Mouse (Mus musculus) left cerebral cortex, postnatal 10 days (tissue): ENCODE measurements around the gene Dcun1d3. TPM values are rescaled to one million over a fixed set of nuclear protein-coding genes. Genes with fewer than 3 reads are reported as not detected.

Source experiments
- DNase-seq, 2 experiments: peaks; one replicate each; pipeline ENCODE4 v3.0.0; 2021 to 2022; ENCODE audit warnings: low spot score in 2 of 2, mixed read lengths in 1 of 2; ENCODE audit errors: extremely low spot score in 1 of 2
- intact Hi-C: fragments of 180-260 bp; cut with DNase I; formaldehyde crosslinking; loops from one replicate; pipeline ENCODE4 v1.15.1; 2025
- total RNA-seq, 2 experiments: library from RNA; stranded (reverse); gene quantifications; 2 replicates each; pipeline ENCODE4 v1.2.3; 2021

Dcun1d3 gene
- total RNA-seq, 2 experiments from 2014 or later = 19.5 to 26.5 TPM

DNA sequence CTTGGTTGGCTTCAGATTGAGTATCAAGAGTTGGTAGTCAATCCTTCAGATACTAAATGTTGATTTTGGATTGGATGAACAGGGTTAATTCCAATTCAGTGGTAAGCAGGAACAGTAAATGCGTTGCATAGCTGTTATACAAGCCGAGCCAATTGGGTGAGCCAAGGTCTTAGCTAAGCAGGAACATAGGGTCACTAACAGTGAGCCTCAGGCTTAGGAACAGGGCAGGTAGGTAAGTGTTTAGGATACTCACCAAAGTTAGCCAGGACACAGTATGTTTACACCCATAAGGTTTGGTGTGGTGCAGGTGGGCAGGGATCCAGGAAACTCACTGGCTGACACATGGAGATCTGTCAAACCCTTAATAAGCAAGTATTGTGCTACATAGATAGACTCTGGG is 48.7 kb downstream of the Dcun1d3 start:
- intact Hi-C loops = loop anchor here (5.0 kb wide), 2 partner anchors 250 to 355 kb away; partner anchors contain the start of genes Abca14, Crym and Dnah3
- DNase-seq = no peak

GRCm38 (mm10) chr7:119845541-119845940 is 50.6 kb downstream of the Dcun1d3 start:
- no peak for DNase-seq
- intact Hi-C loops = loop anchor here (5.0 kb wide), 2 partner anchors 252 to 357 kb away; partner anchors contain the start of genes Abca14, Crym and Dnah3

- intact Hi-C loops = no loop called here
- DNase-seq = no peak
Observed at GRCm38 (mm10) chr7:119841820-119842449, 54.2 kb downstream of the Dcun1d3 start.

GRCm38 (mm10) chr7:119835996-119836777 is 59.9 kb downstream of the Dcun1d3 start:
- intact Hi-C loops = no loop called here

GRCm38 (mm10) chr7:119835371-119835770 is 60.7 kb downstream of the Dcun1d3 start:
- no peak for DNase-seq
- intact Hi-C loops = no loop called here

More at GRCm38 (mm10) chr7:119835996-119836777, 59.9 kb downstream of the Dcun1d3 start:
- DNase-seq = no peak

DNA sequence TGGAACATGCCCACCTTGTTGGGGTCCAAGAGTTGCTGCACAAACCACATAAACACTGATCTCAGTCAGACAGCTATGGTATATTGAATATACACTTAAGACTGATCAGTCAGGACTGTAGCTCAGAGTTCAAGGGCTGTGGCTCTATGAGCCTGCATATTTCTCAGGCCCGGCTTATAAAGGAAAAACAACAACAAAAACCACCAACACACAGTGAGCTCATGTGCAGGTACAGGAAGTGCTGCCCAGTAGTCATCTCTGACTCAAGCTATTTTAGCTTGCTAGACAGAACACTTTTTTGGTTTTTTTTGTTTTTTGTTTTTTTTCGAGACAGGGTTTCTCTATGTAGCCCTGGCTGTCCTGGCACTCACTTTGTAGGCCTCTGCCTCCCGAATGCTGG is 87.4 kb downstream of the Dcun1d3 start:
- intact Hi-C loops = no loop called here

DNA sequence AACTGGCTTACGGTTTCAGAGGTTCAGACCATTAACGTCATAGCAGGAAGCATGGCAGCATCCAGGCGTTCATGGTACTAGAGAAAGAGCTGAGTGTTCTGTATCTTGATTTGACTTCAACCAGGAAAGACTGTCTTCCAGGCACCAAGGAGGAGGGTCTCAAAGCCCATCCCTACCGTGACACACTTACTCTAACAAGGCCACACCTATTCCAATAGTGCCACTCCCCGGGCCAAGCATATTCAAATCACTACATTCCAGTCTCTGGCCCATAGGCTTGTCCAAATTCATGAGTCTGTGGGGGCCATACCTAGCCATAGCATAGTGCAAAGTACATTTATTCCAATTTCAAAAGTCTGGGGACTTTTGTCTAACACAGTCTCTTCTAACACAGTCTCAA is 88.7 kb downstream of the Dcun1d3 start:
- intact Hi-C loops = no loop called here
- no peak for DNase-seq

More for the DNA sequence above, 87.4 kb downstream of the Dcun1d3 start:
- no peak for DNase-seq

Other genes starting within 250 kb of the Dcun1d3 start
- gene Acsm4, start 206.3 kb downstream of the Dcun1d3 start, total RNA-seq = not detected
- 10 to 100 TPM; 42.0 to 43.7 TPM for gene Thumpd1, start 175.5 kb downstream of the Dcun1d3 start, total RNA-seq
- not detected for gene Acsm3, start 135.4 kb downstream of the Dcun1d3 start, total RNA-seq
- gene Rexo5, start 102.3 kb downstream of the Dcun1d3 start, total RNA-seq = 1 to 10 TPM; 1.2 to 2.6 TPM
- gene Eri2, start 102.2 kb downstream of the Dcun1d3 start, total RNA-seq = 1 to 10 TPM; 8.7 to 9.0 TPM
- 10 to 100 TPM in 1 of 2 experiments, 1 to 10 TPM in 1; 9.0 to 10.6 TPM for gene Lyrm1, start 437 bp downstream of the Dcun1d3 start, total RNA-seq
- under 1 TPM in 1 of 2 experiments, not detected in 1; 0.15 TPM for gene Dnah3, start 199.0 kb upstream of the Dcun1d3 start, total RNA-seq
- gene Tmem159, start 206.1 kb upstream of the Dcun1d3 start, total RNA-seq = 10 to 100 TPM in 1 of 2 experiments, 1 to 10 TPM in 1; 9.5 to 10.7 TPM
- under 1 TPM; 0.36 to 0.47 TPM for gene Zp2, start 249.0 kb upstream of the Dcun1d3 start, total RNA-seq